Mouse (Mus musculus): ENCODE results near the gene Nyap2.
"Not testable (repeated sequence)": the region's sequence is repeated elsewhere in the genome, so short reads cannot be mapped to it uniquely, and the experiment has no call there.

The Nyap2 gene

GRCm38 (mm10) chr1:81179725-81180124 lies 103.0 kb downstream of the Nyap2 start:
- no peak for DNase-seq (ENCODE audit: low read depth, low spot score)

- DNase-seq (ENCODE audit: low read depth, low spot score), result no peak
These were observed 103.9 kb downstream of the Nyap2 start for GRCm38 (mm10) chr1:81180686-81181085.

GRCm38 (mm10) chr1:81209536-81209935 lies 132.8 kb downstream of the Nyap2 start:
- DNase-seq (ENCODE audit: low read depth, low spot score), result no peak

- no peak for DNase-seq (ENCODE audit: low read depth, low spot score)
These were observed 134.7 kb downstream of the Nyap2 start for GRCm38 (mm10) chr1:81211491-81211890.

- DNase-seq (ENCODE audit: low read depth, low spot score), result no peak
These were observed 143.0 kb downstream of the Nyap2 start for GRCm38 (mm10) chr1:81219790-81220189.

GRCm38 (mm10) chr1:81231759-81232406 lies 155.1 kb downstream of the Nyap2 start:
- no peak for DNase-seq (ENCODE audit: low read depth, low spot score)

GRCm38 (mm10) chr1:81232407-81232789 lies 155.6 kb downstream of the Nyap2 start:
- DNase-seq (ENCODE audit: low read depth, low spot score), result not testable (repeated sequence)

GRCm38 (mm10) chr1:81248447-81249205 lies 171.9 kb downstream of the Nyap2 start:
- no peak for DNase-seq (ENCODE audit: low read depth, low spot score)

- no peak for DNase-seq (ENCODE audit: low read depth, low spot score)
These were observed 173.3 kb downstream of the Nyap2 start for GRCm38 (mm10) chr1:81250068-81250467.

GRCm38 (mm10) chr1:81266441-81266840 lies 189.7 kb downstream of the Nyap2 start:
- DNase-seq (ENCODE audit: low read depth, low spot score), result no peak

- no peak for DNase-seq (ENCODE audit: low read depth, low spot score)
These were observed 204.2 kb downstream of the Nyap2 start for GRCm38 (mm10) chr1:81280978-81281377.

GRCm38 (mm10) chr1:81285633-81286032 lies 208.9 kb downstream of the Nyap2 start:
- DNase-seq (ENCODE audit: low read depth, low spot score), result no peak

- peak; percentile 46 for DNase-seq (ENCODE audit: low read depth, low spot score)
These were observed 210.3 kb downstream of the Nyap2 start for GRCm38 (mm10) chr1:81287088-81287487.

GRCm38 (mm10) chr1:81300735-81301134 lies 224.0 kb downstream of the Nyap2 start:
- no peak for DNase-seq (ENCODE audit: low read depth, low spot score)

GRCm38 (mm10) chr1:81301661-81302060 lies 224.9 kb downstream of the Nyap2 start:
- DNase-seq (ENCODE audit: low read depth, low spot score), result no peak

- DNase-seq (ENCODE audit: low read depth, low spot score), result no peak
These were observed 226.6 kb downstream of the Nyap2 start for GRCm38 (mm10) chr1:81303389-81303788.

- DNase-seq (ENCODE audit: low read depth, low spot score), result no peak
These were observed 230.7 kb downstream of the Nyap2 start for GRCm38 (mm10) chr1:81307407-81307806.

GRCm38 (mm10) chr1:81307934-81308333 lies 231.2 kb downstream of the Nyap2 start:
- DNase-seq (ENCODE audit: low read depth, low spot score), result no peak

GRCm38 (mm10) chr1:81310087-81310626 lies 233.4 kb downstream of the Nyap2 start:
- peak; percentile 44 for DNase-seq (ENCODE audit: low read depth, low spot score)

- peak; percentile 61 for DNase-seq (ENCODE audit: low read depth, low spot score)
These were observed 239.7 kb downstream of the Nyap2 start for GRCm38 (mm10) chr1:81316403-81316994.

- no peak for DNase-seq (ENCODE audit: low read depth, low spot score)
These were observed 240.3 kb downstream of the Nyap2 start for GRCm38 (mm10) chr1:81316995-81317413.

GRCm38 (mm10) chr1:81387722-81388121 lies 311.0 kb downstream of the Nyap2 start:
- DNase-seq (ENCODE audit: low read depth, low spot score), result no peak

Data from retina, postnatal 7 days (tissue).